Mouse (Mus musculus) heart, embryonic 11.5 days (tissue): ENCODE data around the gene Mmd2. TPM values are rescaled to one million over a fixed set of nuclear protein-coding genes. Genes with fewer than 3 reads are reported as not detected.

Experiments
- ATAC-seq: fragments of 200-750 bp; cut with Nextera tagmentation; replicated peaks from 2 replicates; pipeline ENCODE4 v1.8.0; 2017; ENCODE audit warnings: moderate library complexity; ENCODE audit not compliant: insufficient number of reproducible peaks, low FRiP score, low TSS enrichment
- H3K27ac ChIP-seq: fragments of 300-500 bp; sonication (generic); 2 replicates; pipeline ENCODE4 v1.5.1; 2014; ENCODE audit warnings: mild to moderate bottlenecking, low read depth, low read length
- H3K27me3 ChIP-seq: fragments of 300-500 bp; sonication (generic); 2 replicates; pipeline ENCODE4 v1.6.1; 2014; ENCODE audit warnings: mild to moderate bottlenecking, low read length, mixed read lengths; ENCODE audit not compliant: control insufficient read depth, insufficient read depth
- H3K36me3 ChIP-seq: fragments of 300-500 bp; sonication (generic); 2 replicates; pipeline ENCODE4 v1.6.1; 2014; ENCODE audit warnings: mild to moderate bottlenecking, low read length, moderate library complexity, mixed read lengths; ENCODE audit not compliant: control insufficient read depth, insufficient read depth
- H3K4me1 ChIP-seq: fragments of 300-500 bp; sonication (generic); 2 replicates; pipeline ENCODE4 v1.6.1; 2014; ENCODE audit warnings: low read length; ENCODE audit not compliant: control insufficient read depth, insufficient read depth
- H3K4me2 ChIP-seq: fragments of 300-500 bp; sonication (generic); 2 replicates; pipeline ENCODE4 v1.6.1; 2014; ENCODE audit warnings: mild to moderate bottlenecking, moderate library complexity
- H3K4me3 ChIP-seq: fragments of 300-500 bp; sonication (generic); 2 replicates; pipeline ENCODE4 v1.5.1; 2014; ENCODE audit warnings: low read depth, low read length
- H3K9ac ChIP-seq: fragments of 300-500 bp; sonication (generic); 2 replicates; pipeline ENCODE4 v1.6.1; 2014; ENCODE audit warnings: mild to moderate bottlenecking, low read depth, low read length, moderate library complexity
- H3K9me3 ChIP-seq: fragments of 300-500 bp; sonication (generic); replicated peaks from 2 replicates; pipeline ENCODE4 v1.6.1; 2016; ENCODE audit warnings: low read length; ENCODE audit not compliant: control insufficient read depth
- WGBS: fragments of 180-500 bp; shearing (Covaris S2); extraction: QIAGEN DNeasy Blood & Tissue Kit; methylation state at CpG from one replicate; pipeline ENCODE4 v1.1.7; 2014; ENCODE audit not compliant: insufficient replicate concordance; 5-methylcytosine and 5-hydroxymethylcytosine counted together
- polyA plus RNA-seq: library from polyadenylated mRNA; unstranded; fragments of >200 nt; fragmentation: Nextera tagmentation; extraction: Ambion mirVana; gene quantifications from 2 replicates; pipeline ENCODE4 v1.2.1, GENCODE M21; 2014

Gene Mmd2
- polyA plus RNA-seq, 1 experiment from 2014 or later: 0.29 TPM

- ATAC-seq: no peak; the same call in 1 of the 2 replicates
- no peaks in the 10 kb centered on the region for H3K27me3 ChIP-seq
- no peak overlapping the region for H3K4me3 ChIP-seq
- no peak overlapping the region for H3K27ac ChIP-seq
- no peak overlapping the region for H3K4me2 ChIP-seq
- H3K36me3 ChIP-seq: no peaks in the 10 kb centered on the region
- H3K9me3 ChIP-seq: no peaks in the 10 kb centered on the region
- 30% methylated on average over 5 of the region's 5 CpGs for WGBS
- H3K9ac ChIP-seq: no peak overlapping the region
- H3K4me1 ChIP-seq: no peaks in the 10 kb centered on the region
These were observed 11.3 kb upstream of the Mmd2 start for GRCm38 (mm10) chr5:142619866-142620265.

DNA sequence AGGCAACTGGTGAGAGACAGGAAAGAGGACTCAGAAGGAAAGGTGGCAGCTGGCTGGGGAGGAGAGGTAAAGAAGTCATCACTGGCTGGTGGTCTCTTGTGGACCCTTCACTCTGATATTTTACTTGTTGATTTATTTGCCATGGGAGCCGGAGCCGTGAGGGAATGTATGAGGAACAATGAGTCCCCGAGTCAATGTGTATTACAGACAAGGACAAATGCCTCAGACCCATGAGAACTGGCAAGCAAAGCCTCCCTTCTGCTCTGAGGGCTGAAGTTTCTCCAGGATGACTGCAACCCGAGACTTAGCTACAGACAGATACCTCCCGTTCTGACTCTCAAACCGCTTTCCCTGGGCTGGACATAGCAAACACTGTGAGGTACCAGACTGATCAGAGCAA is 7.7 kb upstream of the Mmd2 start:
- no peak overlapping the region for H3K4me2 ChIP-seq

GRCm38 (mm10) chr5:142615638-142616037 is 7.0 kb upstream of the Mmd2 start:
- no peak overlapping the region for H3K4me2 ChIP-seq
- H3K36me3 ChIP-seq: no peaks in the 10 kb centered on the region
- no peak overlapping the region for H3K27ac ChIP-seq
- H3K4me3 ChIP-seq: no peak overlapping the region
- no peak overlapping the region for H3K9ac ChIP-seq
- H3K9me3 ChIP-seq: no peaks in the 10 kb centered on the region
- no peaks in the 10 kb centered on the region for H3K27me3 ChIP-seq
- WGBS: 75% methylated on average over 4 of the region's 4 CpGs
- ATAC-seq: no peak
- no peaks in the 10 kb centered on the region for H3K4me1 ChIP-seq

More for the DNA sequence above, 7.7 kb upstream of the Mmd2 start:
- Histone ChIP-seq H3K27me3 (no peaks in the 10 kb centered on the region), H3K4me1 (no peaks in the 10 kb centered on the region), H3K4me3 (no peak overlapping the region), H3K9ac (no peak overlapping the region), H3K27ac (no peak overlapping the region), H3K36me3 (no peaks in the 10 kb centered on the region), H3K9me3 (no peaks in the 10 kb centered on the region)
- ATAC-seq: no peak
- WGBS: 62% methylated on average over 6 of the region's 6 CpGs

DNA sequence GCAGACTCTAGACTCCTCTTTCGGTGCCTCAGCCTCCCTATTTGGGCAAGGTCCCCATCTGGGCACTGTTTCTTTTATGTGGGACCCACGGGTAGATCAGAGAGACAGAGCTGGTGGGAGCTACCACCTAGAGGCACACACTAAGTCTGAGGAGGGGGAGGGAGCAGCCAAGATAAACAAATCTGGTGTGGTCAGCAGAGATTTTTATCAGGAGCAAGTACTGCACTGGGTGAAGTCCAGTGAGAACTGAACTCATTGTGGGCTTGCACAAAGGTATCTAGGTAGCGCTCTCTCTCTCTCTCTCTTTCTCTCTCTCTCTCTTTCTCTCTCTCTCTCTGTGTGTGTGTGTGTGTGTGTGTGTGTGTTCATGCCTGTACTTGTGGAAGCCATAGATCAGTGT is 5.9 kb upstream of the Mmd2 start:
- no peak overlapping the region for H3K4me3 ChIP-seq
- H3K9ac ChIP-seq: no peak overlapping the region
- H3K4me1 ChIP-seq: no peaks in the 10 kb centered on the region
- 64% methylated on average over 3 of the region's 3 CpGs for WGBS
- H3K27ac ChIP-seq: no peak overlapping the region
- no peak for ATAC-seq
- no peak overlapping the region for H3K4me2 ChIP-seq
- no peaks in the 10 kb centered on the region for H3K27me3 ChIP-seq
- H3K36me3 ChIP-seq: no peaks in the 10 kb centered on the region
- H3K9me3 ChIP-seq: no peaks in the 10 kb centered on the region

DNA sequence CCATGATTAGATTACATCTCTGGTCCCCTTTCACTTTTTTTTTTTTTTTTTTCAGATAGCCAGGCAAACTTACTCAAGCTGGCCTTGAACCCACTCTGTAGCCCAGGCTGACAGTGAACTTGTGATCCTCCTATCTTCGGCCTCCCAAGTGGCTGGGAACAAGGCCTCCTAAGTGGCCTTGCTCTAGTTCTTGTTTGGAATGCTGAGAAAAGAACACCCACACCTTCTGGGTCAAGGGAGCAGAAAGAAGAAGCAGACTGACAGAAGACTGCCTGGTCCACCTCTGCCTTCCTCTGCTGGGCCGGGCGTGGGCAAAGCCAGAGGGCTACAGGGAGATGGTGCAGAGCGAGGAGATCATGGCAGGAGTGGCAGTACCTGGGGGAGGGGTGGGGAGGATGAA is 1.8 kb upstream of the Mmd2 start:
- Histone ChIP-seq H3K4me3 (no peak overlapping the region), H3K36me3 (no peaks in the 10 kb centered on the region), H3K9ac (no peak overlapping the region), H3K4me2 (no peak overlapping the region), H3K9me3 (no peaks in the 10 kb centered on the region), H3K27me3 (peaks cover 11% of the 10 kb centered on the region), H3K4me1 (no peaks in the 10 kb centered on the region), H3K27ac (no peak overlapping the region)
- 76% methylated on average over 4 of the region's 4 CpGs for WGBS
- ATAC-seq: no peak

DNA sequence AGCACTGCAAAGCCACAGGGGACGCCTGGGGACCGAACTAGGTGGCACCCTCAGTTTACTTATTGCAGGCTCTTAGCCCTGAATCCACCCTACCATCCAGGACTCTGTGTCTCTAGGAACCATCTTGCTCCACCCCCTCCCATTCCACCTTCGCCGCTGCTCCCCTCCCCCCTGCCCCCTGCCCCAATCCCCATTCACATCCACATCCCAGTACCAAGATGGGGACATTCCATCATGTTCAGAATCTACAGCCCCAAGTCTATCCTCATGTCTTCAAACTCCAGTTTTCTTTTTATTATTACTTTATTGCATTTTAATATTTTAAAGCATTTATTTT is 357 bp upstream of the Mmd2 start:
- Histone ChIP-seq H3K27ac (no peak overlapping the region), H3K4me1 (no peaks in the 10 kb centered on the region), H3K9ac (peak overlapping the region; percentile 6; the same call in 1 of the 2 replicates), H3K36me3 (no peaks in the 10 kb centered on the region), H3K27me3 (peaks cover 11% of the 10 kb centered on the region), H3K4me3 (peak overlapping the region; percentile 38), H3K4me2 (peak overlapping the region; percentile 68), H3K9me3 (no peaks in the 10 kb centered on the region)
- 12% methylated on average over 4 of the region's 4 CpGs for WGBS
- ATAC-seq: no peak

- no peaks in the 10 kb centered on the region for H3K9me3 ChIP-seq
- no peak overlapping the region for H3K27ac ChIP-seq
- no peaks in the 10 kb centered on the region for H3K36me3 ChIP-seq
- no peak overlapping the region for H3K4me3 ChIP-seq
- peaks cover 11% of the 10 kb centered on the region for H3K27me3 ChIP-seq
- H3K4me1 ChIP-seq: no peaks in the 10 kb centered on the region
- H3K4me2 ChIP-seq: no peak overlapping the region
- no peak overlapping the region for H3K9ac ChIP-seq
- WGBS: 85% methylated on average over 12 of the region's 12 CpGs
- no peak for ATAC-seq
These were observed 3.3 kb downstream of the Mmd2 start for GRCm38 (mm10) chr5:142605288-142605687.

- Histone ChIP-seq H3K36me3 (no peaks in the 10 kb centered on the region), H3K4me1 (no peaks in the 10 kb centered on the region), H3K4me3 (no peak overlapping the region), H3K9ac (no peak overlapping the region), H3K27me3 (peaks cover 11% of the 10 kb centered on the region), H3K4me2 (no peak overlapping the region), H3K9me3 (no peaks in the 10 kb centered on the region), H3K27ac (no peak overlapping the region)
- no peak for ATAC-seq
- 68% methylated on average over 7 of the region's 7 CpGs for WGBS
These were observed 4.2 kb downstream of the Mmd2 start for GRCm38 (mm10) chr5:142604379-142604778.

GRCm38 (mm10) chr5:142597648-142598390 is 10.8 kb downstream of the Mmd2 start:
- Histone ChIP-seq H3K4me2 (no peak overlapping the region), H3K27ac (no peak overlapping the region), H3K4me1 (no peaks in the 10 kb centered on the region), H3K9me3 (no peaks in the 10 kb centered on the region), H3K27me3 (no peaks in the 10 kb centered on the region), H3K36me3 (no peaks in the 10 kb centered on the region), H3K9ac (no peak overlapping the region), H3K4me3 (no peak overlapping the region)
- WGBS: 66% methylated on average over 6 of the region's 6 CpGs
- no peak for ATAC-seq
